Mouse (Mus musculus) midbrain, embryonic 13.5 days (tissue): ENCODE results near the gene Zfp143. TPM values are rescaled to one million over a fixed set of nuclear protein-coding genes. Genes with fewer than 3 reads are reported as not detected.

Experiments used
- polyA plus RNA-seq: library from polyadenylated mRNA; unstranded; fragments of >200 nt; fragmentation: Nextera tagmentation; extraction: Ambion mirVana; gene quantifications from 2 replicates; pipeline ENCODE4 v1.2.1, GENCODE M21; 2015

The Zfp143 gene
- polyA plus RNA-seq, 1 experiment from 2014 or later: 27.1 TPM

Other genes starting within 250 kb of the Zfp143 start
- gene Scube2, start 195.5 kb upstream of the Zfp143 start, polyA plus RNA-seq: 1.5 and 1.7 TPM in 2 replicates
- gene Dennd5a, start 100.7 kb upstream of the Zfp143 start, polyA plus RNA-seq: 44.4 and 44.8 TPM in 2 replicates
- gene Tmem41b, start 74.3 kb upstream of the Zfp143 start, polyA plus RNA-seq: 66.1 and 73.4 TPM in 2 replicates
- 44.5 and 46.2 TPM in 2 replicates for gene Ipo7, start 42.9 kb upstream of the Zfp143 start, polyA plus RNA-seq
- 7.3 and 9.8 TPM in 2 replicates for gene Wee1, start 60.8 kb downstream of the Zfp143 start, polyA plus RNA-seq
- 10.2 TPM in 2 replicates for gene Swap70, start 160.5 kb downstream of the Zfp143 start, polyA plus RNA-seq